Mouse (Mus musculus) lung, postnatal 0 days (tissue): ENCODE measurements around the gene Prdm11.

Experiments
- CTCF ChIP-seq: IDR thresholded peaks from 2 replicates; pipeline ENCODE4 v1.5.1; 2016; ENCODE audit warnings: antibody characterized with exemption, mild to moderate bottlenecking
- EP300 ChIP-seq: IDR thresholded peaks from 2 replicates; pipeline ENCODE4 v1.6.1; 2016; ENCODE audit warnings: antibody characterized with exemption, mild to moderate bottlenecking, control low read depth

GRCm38 (mm10) chr2:92980165-92980564, 65.8 kb downstream of the Prdm11 start:
- TF ChIP-seq CTCF (no peak), EP300 (no peak)
